Mouse (Mus musculus) right cerebral cortex, postnatal 10 days (tissue): ENCODE measurements around the gene Nipal1.

ENCODE experiments used
- DNase-seq, 2 experiments: peaks; one replicate each; pipeline ENCODE4 v3.0.0; 2021; ENCODE audit warnings: low spot score in 2 of 2

Nipal1 gene

GRCm38 (mm10) chr5:72665281-72665680, 17.7 kb downstream of the Nipal1 start:
- DNase-seq, result peak; percentile 36 to 52

GRCm38 (mm10) chr5:72666428-72666827, 18.8 kb downstream of the Nipal1 start:
- no peak for DNase-seq

DNA sequence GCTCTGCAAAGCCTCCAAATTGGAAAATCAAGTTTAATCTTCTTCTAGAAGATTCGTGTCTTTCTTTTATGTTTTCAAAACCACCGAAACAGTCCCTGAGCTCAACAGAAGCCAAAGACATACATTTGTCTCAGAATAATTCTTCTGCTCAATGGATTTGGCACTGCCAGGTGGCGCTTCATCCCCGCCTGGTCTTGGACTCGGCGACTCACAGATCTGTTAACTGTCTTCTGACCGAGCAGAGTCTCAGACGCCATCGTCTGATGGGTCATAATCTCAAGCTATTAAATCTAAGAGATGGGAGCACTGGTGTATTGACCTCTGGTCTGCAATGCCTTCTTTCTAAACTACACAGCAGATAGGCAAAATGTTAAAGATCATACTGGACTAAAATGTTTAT, 20.8 kb downstream of the Nipal1 start:
- DNase-seq, result no peak

- DNase-seq, result no peak
These were observed 23.6 kb downstream of the Nipal1 start for GRCm38 (mm10) chr5:72671017-72671699.

DNA sequence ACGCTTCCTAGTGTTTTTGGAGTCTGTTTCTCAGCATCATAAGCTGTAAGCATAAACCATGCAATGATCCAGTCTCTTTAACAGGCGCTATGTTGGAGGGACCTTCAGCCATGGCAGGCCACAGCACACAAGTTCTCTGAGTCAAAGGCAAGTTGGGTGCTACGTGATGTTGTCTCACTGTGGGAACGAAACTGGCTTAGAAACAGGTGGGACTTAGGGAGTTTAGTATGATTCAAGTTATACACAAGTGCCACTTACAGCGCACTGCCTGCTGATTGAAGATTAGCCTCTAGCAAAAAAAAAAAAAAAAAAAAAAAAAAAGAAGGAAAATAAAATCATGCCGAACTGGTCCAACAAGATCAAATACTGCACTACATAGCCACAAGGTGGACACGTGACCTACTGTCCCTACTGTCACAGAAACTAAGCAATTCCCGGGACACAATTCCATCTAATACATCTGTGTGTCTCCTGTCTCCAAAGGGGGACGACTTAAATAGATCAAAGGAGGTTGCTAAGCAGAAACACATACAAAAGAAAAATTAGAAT, 27.5 kb downstream of the Nipal1 start:
- no peak for DNase-seq

GRCm38 (mm10) chr5:72681451-72681850, 33.9 kb downstream of the Nipal1 start:
- no peak for DNase-seq

DNA sequence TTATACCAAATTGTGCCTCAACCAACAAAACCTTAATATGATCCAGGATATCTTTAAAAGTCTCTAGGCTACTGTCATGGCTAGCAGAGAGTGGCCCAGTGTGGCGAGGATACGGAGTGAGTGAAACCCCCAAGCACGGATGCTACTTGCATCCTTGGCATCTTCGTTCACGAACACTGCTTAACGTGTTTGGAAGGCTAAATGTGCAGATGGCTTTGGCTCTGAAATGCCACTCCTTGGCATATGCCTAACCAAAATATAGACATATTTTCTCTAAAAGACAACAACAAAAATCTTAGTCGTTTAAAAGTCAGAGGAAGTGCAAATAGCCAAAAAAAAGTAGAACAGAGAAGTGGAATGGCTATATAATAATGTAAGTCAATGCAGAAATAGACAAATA, 42.0 kb downstream of the Nipal1 start:
- no peak for DNase-seq

GRCm38 (mm10) chr5:72690516-72690915, 42.9 kb downstream of the Nipal1 start:
- DNase-seq, result no peak

- no peak for DNase-seq
These were observed 47.1 kb downstream of the Nipal1 start for GRCm38 (mm10) chr5:72694684-72695083.

DNA sequence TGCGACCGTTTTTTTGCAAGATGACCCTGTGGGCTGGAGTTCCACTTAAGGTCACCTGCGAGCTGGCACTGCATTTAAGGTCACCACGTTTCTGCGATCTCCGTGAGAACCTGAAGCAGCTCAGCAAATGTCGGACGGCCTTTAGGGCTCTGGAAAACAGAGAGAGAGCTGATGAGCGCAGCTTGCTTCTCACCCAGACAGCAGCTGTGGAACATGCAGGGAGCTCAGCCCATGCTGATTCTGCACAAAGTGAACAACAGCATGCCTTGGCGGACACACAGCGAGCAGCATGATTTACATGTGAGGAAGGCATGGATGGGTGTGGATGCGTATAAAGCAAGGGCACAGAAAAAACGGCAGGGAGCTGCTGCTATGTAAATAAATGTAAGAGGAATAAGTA, 48.9 kb downstream of the Nipal1 start:
- peak; percentile 59 to 71 for DNase-seq

- DNase-seq, result peak in 1 of 2 experiments; percentile 54
These were observed 50.7 kb downstream of the Nipal1 start for GRCm38 (mm10) chr5:72698343-72698742.

- DNase-seq, result peak in 1 of 2 experiments; percentile 22
These were observed 51.4 kb downstream of the Nipal1 start for GRCm38 (mm10) chr5:72698818-72699499.

GRCm38 (mm10) chr5:72699500-72699818, 51.9 kb downstream of the Nipal1 start:
- DNase-seq, result no peak

DNA sequence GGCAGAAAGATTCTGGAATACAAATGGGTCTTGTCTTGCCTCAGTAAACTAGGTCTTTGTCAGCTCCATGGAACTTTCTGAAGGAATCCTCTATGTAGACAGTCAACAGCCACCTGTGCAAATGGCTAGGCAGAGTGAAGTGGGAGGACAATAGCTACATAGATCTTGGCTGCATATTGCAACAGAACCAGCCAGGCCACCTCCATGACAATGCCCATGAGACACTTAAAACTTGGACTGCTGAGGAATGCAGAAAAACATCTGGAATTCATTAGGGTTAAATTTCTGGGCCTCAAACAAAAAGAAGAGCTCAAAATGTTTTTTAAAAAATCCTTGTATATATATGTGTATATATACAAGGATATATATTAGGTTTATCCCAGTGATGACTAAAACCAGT, 54.6 kb downstream of the Nipal1 start:
- peak in 1 of 2 experiments; percentile 12 for DNase-seq

GRCm38 (mm10) chr5:72706095-72706494, 58.5 kb downstream of the Nipal1 start:
- DNase-seq, result no peak

DNA sequence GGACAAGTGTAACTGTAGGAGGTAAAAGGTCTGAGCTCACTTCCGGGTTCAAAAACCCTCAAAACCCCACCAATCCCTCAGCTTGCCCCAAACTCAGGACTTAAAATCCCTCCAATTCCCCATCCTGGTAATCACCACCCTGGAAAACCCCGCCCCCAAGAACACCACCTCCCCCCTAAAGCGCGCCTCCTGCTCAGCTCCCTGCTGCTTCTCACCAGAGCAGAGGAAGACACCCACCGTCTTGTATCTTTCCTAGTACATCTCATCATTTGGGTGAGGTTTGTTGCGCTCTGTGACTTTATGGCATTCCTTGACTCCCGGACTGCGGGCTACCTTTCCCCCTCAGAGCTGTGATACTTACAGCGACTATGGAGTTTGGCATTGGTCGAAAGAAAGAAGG, 59.1 kb downstream of the Nipal1 start:
- no peak for DNase-seq

DNA sequence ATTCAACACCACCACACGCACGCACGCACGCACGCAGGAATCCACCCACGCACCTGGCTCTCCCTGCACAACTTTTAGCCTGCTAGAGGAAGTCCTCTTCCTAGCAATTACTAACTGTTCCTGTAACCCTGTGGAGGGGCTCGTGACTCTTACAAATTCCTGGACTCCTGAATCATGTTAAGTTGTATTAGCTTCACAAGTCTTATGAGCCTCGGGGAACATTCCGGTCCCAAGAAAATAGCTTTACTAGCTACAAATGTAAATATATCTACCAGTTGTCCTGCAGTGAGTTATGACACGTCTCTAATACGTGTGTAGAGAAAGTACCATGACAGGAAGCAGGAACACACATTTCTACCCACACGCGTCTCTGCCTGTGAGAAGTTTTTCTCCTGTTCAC, 61.9 kb downstream of the Nipal1 start:
- DNase-seq, result no peak

DNA sequence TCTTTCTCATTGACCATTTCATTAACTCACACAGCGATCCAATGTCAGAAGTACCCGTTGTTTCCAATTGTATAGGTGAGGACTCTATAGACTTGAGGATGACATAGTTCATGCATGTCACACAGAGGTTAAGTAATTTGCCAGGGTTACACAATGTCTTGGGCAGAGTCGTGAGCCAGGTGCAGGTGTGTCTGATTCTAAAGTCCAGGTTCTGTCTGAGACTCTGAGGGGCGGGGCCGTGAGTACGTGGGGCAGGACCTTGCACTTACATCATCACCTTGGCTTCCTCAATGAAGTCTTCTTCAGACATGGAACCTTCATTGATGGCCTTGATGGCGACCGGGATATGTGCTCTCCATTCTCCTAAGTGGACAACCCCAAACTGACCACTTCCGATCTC, 62.4 kb downstream of the Nipal1 start:
- DNase-seq, result no peak

DNA sequence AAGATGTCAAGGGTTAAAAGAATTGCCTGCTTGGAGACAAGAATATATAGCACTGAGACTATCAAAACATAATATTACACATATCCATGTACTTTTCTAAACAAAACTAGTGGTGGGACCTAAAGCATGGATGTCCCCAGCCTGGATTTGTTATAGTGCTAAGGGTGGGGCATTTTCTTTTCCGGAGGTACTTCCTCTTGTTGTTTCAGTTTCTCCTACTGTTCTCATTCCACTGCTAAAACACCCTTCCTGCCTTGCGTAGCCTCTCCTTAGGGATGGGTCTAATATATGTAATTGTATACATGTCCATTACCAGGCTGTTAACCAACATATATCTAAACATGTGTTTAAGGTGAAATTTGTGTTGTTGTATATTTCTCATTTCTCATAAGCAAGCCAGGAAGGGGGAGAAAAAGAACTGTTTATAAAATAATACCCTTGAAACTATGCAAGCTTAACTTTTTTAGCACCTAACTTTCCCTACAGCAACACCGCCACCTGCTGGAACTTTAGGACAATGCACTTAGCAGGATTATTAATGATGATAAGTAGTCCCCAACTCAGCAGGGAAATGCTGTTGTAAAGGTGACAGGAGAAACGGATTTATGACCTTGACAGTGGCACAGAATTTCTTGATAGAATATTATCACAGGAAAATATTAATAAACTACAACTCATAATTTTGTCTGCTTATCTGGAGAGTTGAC, 63.1 kb downstream of the Nipal1 start:
- peak; percentile 71 to 86 for DNase-seq

GRCm38 (mm10) chr5:72720587-72720986, 73.0 kb downstream of the Nipal1 start:
- DNase-seq, result no peak
